Mouse (Mus musculus): ENCODE data around the gene Inpp4a. TPM values are rescaled to one million over a fixed set of nuclear protein-coding genes. Genes with fewer than 3 reads are reported as not detected.

Inpp4a gene
- polyA plus RNA-seq, 1 experiment from 2014 or later: 15.5 TPM

GRCm38 (mm10) chr1:37409647-37410046, 110.0 kb downstream of the Inpp4a start:
- no peaks in the 10 kb centered on the region; the same call in 1 of the 2 replicates for H3K36me3 ChIP-seq (ENCODE audit: control insufficient read depth, insufficient read depth, low read length)
- no peak overlapping the region for H3K9ac ChIP-seq (ENCODE audit: low read length)
- no peaks in the 10 kb centered on the region for H3K27me3 ChIP-seq (ENCODE audit: control insufficient read depth, insufficient read depth, low read length)
- no peak overlapping the region for H3K4me3 ChIP-seq (ENCODE audit: control insufficient read depth in 1 of 2, insufficient read depth in 1 of 2, low read depth in 1 of 2, low read length in 2 of 2)
- H3K4me1 ChIP-seq (ENCODE audit: control insufficient read depth in 2 of 2, insufficient read depth in 2 of 2, low read length in 2 of 2): peaks cover 2 to 3% of the 10 kb centered on the region in 2 experiments; a peak in 2 of 4 replicates
- no peak for ATAC-seq (ENCODE audit: insufficient number of reproducible peaks, insufficient read depth, low FRiP score, low read depth)
- H3K9me3 ChIP-seq (ENCODE audit: control insufficient read depth, low read length): no peaks in the 10 kb centered on the region
- H3K4me2 ChIP-seq (ENCODE audit: low read length): no peak overlapping the region
- H3K27ac ChIP-seq (replicated peaks in 1 of 2; ENCODE audit: control insufficient read depth in 1 of 2, insufficient read depth in 1 of 2, low read depth in 2 of 2, low read length in 2 of 2): no peak overlapping the region

- no peak overlapping the region for H3K4me3 ChIP-seq (ENCODE audit: control insufficient read depth in 1 of 2, insufficient read depth in 1 of 2, low read depth in 1 of 2, low read length in 2 of 2)
- 89% methylated on average over 1 of the region's 1 CpGs for WGBS
- H3K27ac ChIP-seq (replicated peaks in 1 of 2; ENCODE audit: control insufficient read depth in 1 of 2, insufficient read depth in 1 of 2, low read depth in 2 of 2, low read length in 2 of 2): no peak overlapping the region
These were observed 115.7 kb downstream of the Inpp4a start for GRCm38 (mm10) chr1:37415394-37415793.

GRCm38 (mm10) chr1:37419420-37419819, 119.8 kb downstream of the Inpp4a start:
- Histone ChIP-seq H3K4me2 (ENCODE audit: low read length) (no peak overlapping the region), H3K27me3 (ENCODE audit: control insufficient read depth, insufficient read depth, low read length) (no peaks in the 10 kb centered on the region), H3K4me3 (ENCODE audit: control insufficient read depth in 1 of 2, insufficient read depth in 1 of 2, low read depth in 1 of 2, low read length in 2 of 2) (no peak overlapping the region), H3K9ac (ENCODE audit: low read length) (no peak overlapping the region), H3K27ac (replicated peaks in 1 of 2; ENCODE audit: control insufficient read depth in 1 of 2, insufficient read depth in 1 of 2, low read depth in 2 of 2, low read length in 2 of 2) (no peak overlapping the region), H3K4me1 (ENCODE audit: control insufficient read depth in 2 of 2, insufficient read depth in 2 of 2, low read length in 2 of 2) (no peaks in the 10 kb centered on the region), H3K9me3 (ENCODE audit: control insufficient read depth, low read length) (peaks cover 7% of the 10 kb centered on the region), H3K36me3 (ENCODE audit: control insufficient read depth, insufficient read depth, low read length) (peaks cover 40% of the 10 kb centered on the region)
- ATAC-seq (ENCODE audit: insufficient number of reproducible peaks, insufficient read depth, low FRiP score, low read depth): no peak
- 85% methylated on average over 1 of the region's 1 CpGs for WGBS

More at GRCm38 (mm10) chr1:37415394-37415793, 115.7 kb downstream of the Inpp4a start:
- no peaks in the 10 kb centered on the region for H3K4me1 ChIP-seq (ENCODE audit: control insufficient read depth in 2 of 2, insufficient read depth in 2 of 2, low read length in 2 of 2)
- H3K9ac ChIP-seq (ENCODE audit: low read length): no peak overlapping the region
- no peaks in the 10 kb centered on the region for H3K9me3 ChIP-seq (ENCODE audit: control insufficient read depth, low read length)
- no peak for ATAC-seq (ENCODE audit: insufficient number of reproducible peaks, insufficient read depth, low FRiP score, low read depth)
- peaks cover 34% of the 10 kb centered on the region for H3K36me3 ChIP-seq (ENCODE audit: control insufficient read depth, insufficient read depth, low read length)
- no peaks in the 10 kb centered on the region for H3K27me3 ChIP-seq (ENCODE audit: control insufficient read depth, insufficient read depth, low read length)
- H3K4me2 ChIP-seq (ENCODE audit: low read length): no peak overlapping the region

- H3K4me1 ChIP-seq (ENCODE audit: control insufficient read depth in 2 of 2, insufficient read depth in 2 of 2, low read length in 2 of 2): peaks cover 5 to 17% of the 10 kb centered on the region in 2 experiments
- H3K4me3 ChIP-seq (ENCODE audit: control insufficient read depth in 1 of 2, insufficient read depth in 1 of 2, low read depth in 1 of 2, low read length in 2 of 2): no peak overlapping the region
- 95% methylated on average over 8 of the region's 8 CpGs for WGBS
- no peak for ATAC-seq (ENCODE audit: insufficient number of reproducible peaks, insufficient read depth, low FRiP score, low read depth)
- no peaks in the 10 kb centered on the region for H3K27me3 ChIP-seq (ENCODE audit: control insufficient read depth, insufficient read depth, low read length)
- H3K9me3 ChIP-seq (ENCODE audit: control insufficient read depth, low read length): peaks cover 7% of the 10 kb centered on the region
- no peak overlapping the region for H3K9ac ChIP-seq (ENCODE audit: low read length)
- no peak overlapping the region for H3K4me2 ChIP-seq (ENCODE audit: low read length)
- H3K27ac ChIP-seq (replicated peaks in 1 of 2; ENCODE audit: control insufficient read depth in 1 of 2, insufficient read depth in 1 of 2, low read depth in 2 of 2, low read length in 2 of 2): no peak overlapping the region
- peaks cover 48% of the 10 kb centered on the region for H3K36me3 ChIP-seq (ENCODE audit: control insufficient read depth, insufficient read depth, low read length)
These were observed 127.6 kb downstream of the Inpp4a start for GRCm38 (mm10) chr1:37427144-37427875.

GRCm38 (mm10) chr1:37428911-37429310, 129.2 kb downstream of the Inpp4a start:
- no peak for ATAC-seq (ENCODE audit: insufficient number of reproducible peaks, insufficient read depth, low FRiP score, low read depth)
- H3K9me3 ChIP-seq (ENCODE audit: control insufficient read depth, low read length): peaks cover 5% of the 10 kb centered on the region
- peak overlapping the region; percentile 61 to 97; a peak in 3 of 4 replicates for H3K4me3 ChIP-seq (ENCODE audit: control insufficient read depth in 1 of 2, insufficient read depth in 1 of 2, low read depth in 1 of 2, low read length in 2 of 2)
- peak overlapping the region; percentile 95 for H3K9ac ChIP-seq (ENCODE audit: low read length)
- peaks cover 5 to 17% of the 10 kb centered on the region in 2 experiments for H3K4me1 ChIP-seq (ENCODE audit: control insufficient read depth in 2 of 2, insufficient read depth in 2 of 2, low read length in 2 of 2)
- peak overlapping the region in 1 of 2 experiments; percentile 63; a peak in 1 of 4 replicates for H3K27ac ChIP-seq (replicated peaks in 1 of 2; ENCODE audit: control insufficient read depth in 1 of 2, insufficient read depth in 1 of 2, low read depth in 2 of 2, low read length in 2 of 2)
- WGBS: 24% methylated on average over 2 of the region's 2 CpGs
- H3K27me3 ChIP-seq (ENCODE audit: control insufficient read depth, insufficient read depth, low read length): no peaks in the 10 kb centered on the region
- peak overlapping the region; percentile 77 for H3K4me2 ChIP-seq (ENCODE audit: low read length)
- H3K36me3 ChIP-seq (ENCODE audit: control insufficient read depth, insufficient read depth, low read length): peaks cover 64% of the 10 kb centered on the region

- Histone ChIP-seq H3K36me3 (ENCODE audit: control insufficient read depth, insufficient read depth, low read length) (peaks cover 61% of the 10 kb centered on the region), H3K9ac (ENCODE audit: low read length) (peak within 1 kb of the TSS; percentile 95), H3K9me3 (ENCODE audit: control insufficient read depth, low read length) (no peaks in the 10 kb centered on the region), H3K4me3 (ENCODE audit: control insufficient read depth in 1 of 2, insufficient read depth in 1 of 2, low read depth in 1 of 2, low read length in 2 of 2) (peak within 1 kb of the TSS; percentile 61 to 97), H3K27me3 (ENCODE audit: control insufficient read depth, insufficient read depth, low read length) (no peaks in the 10 kb centered on the region), H3K4me2 (ENCODE audit: low read length) (peak within 1 kb of the TSS; percentile 91), H3K4me1 (ENCODE audit: control insufficient read depth in 2 of 2, insufficient read depth in 2 of 2, low read length in 2 of 2) (peaks cover 5 to 17% of the 10 kb centered on the region in 2 experiments), H3K27ac (replicated peaks in 1 of 2; ENCODE audit: control insufficient read depth in 1 of 2, insufficient read depth in 1 of 2, low read depth in 2 of 2, low read length in 2 of 2) (peak within 1 kb of the TSS; percentile 21 to 63)
- ATAC-seq (ENCODE audit: insufficient number of reproducible peaks, insufficient read depth, low FRiP score, low read depth): peak; percentile 97
- 1% methylated on average over 57 of the region's 57 CpGs for WGBS
These were observed 130.0 kb downstream of the Inpp4a start, which contains the start of the genes Coa5 and Unc50 for GRCm38 (mm10) chr1:37429366-37430296. Coa5 (minus strand) TSS chr1:37430103. Unc50 (plus strand) TSS chr1:37430139.

- Histone ChIP-seq H3K4me3 (ENCODE audit: control insufficient read depth in 1 of 2, insufficient read depth in 1 of 2, low read depth in 1 of 2, low read length in 2 of 2) (peak overlapping the region; percentile 61 to 97), H3K4me1 (ENCODE audit: control insufficient read depth in 2 of 2, insufficient read depth in 2 of 2, low read length in 2 of 2) (peaks cover 5 to 17% of the 10 kb centered on the region in 2 experiments), H3K36me3 (ENCODE audit: control insufficient read depth, insufficient read depth, low read length) (peaks cover 63% of the 10 kb centered on the region), H3K9ac (ENCODE audit: low read length) (peak overlapping the region; percentile 95), H3K27ac (replicated peaks in 1 of 2; ENCODE audit: control insufficient read depth in 1 of 2, insufficient read depth in 1 of 2, low read depth in 2 of 2, low read length in 2 of 2) (peak overlapping the region; percentile 21 to 63; a peak in 2 of 4 replicates), H3K9me3 (ENCODE audit: control insufficient read depth, low read length) (no peaks in the 10 kb centered on the region), H3K27me3 (ENCODE audit: control insufficient read depth, insufficient read depth, low read length) (no peaks in the 10 kb centered on the region), H3K4me2 (ENCODE audit: low read length) (peak overlapping the region; percentile 91)
- ATAC-seq (ENCODE audit: insufficient number of reproducible peaks, insufficient read depth, low FRiP score, low read depth): no peak
- 2% methylated on average over 40 of the region's 40 CpGs for WGBS
These were observed 130.7 kb downstream of the Inpp4a start for GRCm38 (mm10) chr1:37430297-37430840.
